In the genomic region with DNA sequence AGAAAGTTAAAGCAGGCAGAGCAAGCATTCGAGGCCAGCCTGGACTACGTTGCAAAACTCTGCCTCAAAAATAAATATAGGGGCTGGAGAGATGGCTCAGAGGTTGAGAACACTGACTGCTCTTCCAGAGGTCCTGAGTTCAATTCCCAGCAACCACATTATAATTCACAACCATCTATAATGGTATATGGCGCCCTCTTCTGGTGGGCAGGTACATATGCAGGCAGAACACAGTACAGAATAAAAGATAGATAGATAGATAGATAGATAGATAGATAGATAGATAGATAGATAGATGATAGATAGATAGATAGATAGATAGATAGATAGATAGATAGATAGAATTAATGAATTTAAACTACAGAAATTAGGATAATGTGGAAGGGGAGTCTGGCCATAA, we compare ENCODE assay signal across 1 mouse cellular context. TPM values are rescaled to one million over a fixed set of nuclear protein-coding genes. Genes with fewer than 3 reads are reported as not detected.
"Had no signal": no experiment of that assay in that cellular context is flagged by ENCODE, and none has a peak within 500 bp of the region (broad histone marks: within the 10 kb centered on the region; RNA-seq: fewer than 3 reads in every experiment).

No protein-coding gene starts in this region.

RNA-seq across cellular contexts. Expression of a gene that starts 2.0 kb away (rescaled TPM):
- total RNA-seq: monocyte, adult 5-6 weeks had no signal
